Mouse (Mus musculus) stomach, embryonic 14.5 days (tissue): ENCODE measurements around the gene Myh7. TPM values are rescaled to one million over a fixed set of nuclear protein-coding genes. Genes with fewer than 3 reads are reported as not detected.
"Not testable (repeated sequence)": the region's sequence is repeated elsewhere in the genome, so short reads cannot be mapped to it uniquely, and the experiment has no call there.

Experiments used
- ATAC-seq: fragments of 200-750 bp; cut with Nextera tagmentation; 2 replicates; pipeline ENCODE4 v1.8.0; 2017; ENCODE audit warnings: low read depth, moderate TSS enrichment; ENCODE audit not compliant: insufficient number of reproducible peaks, insufficient read depth, low FRiP score
- H3K27ac ChIP-seq: fragments of 300-500 bp; sonication (generic); 2 replicates; pipeline ENCODE4 v1.5.1; 2014; ENCODE audit warnings: mild to moderate bottlenecking, low read length, moderate library complexity, mixed read lengths
- H3K27me3 ChIP-seq: fragments of 300-500 bp; sonication (generic); 2 replicates; pipeline ENCODE4 v1.6.1; 2014; ENCODE audit warnings: low read length, control low read depth, mixed read lengths; ENCODE audit not compliant: control insufficient read depth, insufficient read depth
- H3K36me3 ChIP-seq: fragments of 300-500 bp; sonication (generic); 2 replicates; pipeline ENCODE4 v1.6.1; 2014; ENCODE audit warnings: mild to moderate bottlenecking, control low read depth, low read length, moderate library complexity, mixed read lengths; ENCODE audit not compliant: control insufficient read depth, insufficient read depth
- H3K4me1 ChIP-seq: fragments of 300-500 bp; sonication (generic); 2 replicates; pipeline ENCODE4 v1.6.1; 2014; ENCODE audit warnings: low read length, control low read depth, mixed read lengths; ENCODE audit not compliant: control insufficient read depth, insufficient read depth
- H3K4me2 ChIP-seq: fragments of 300-500 bp; sonication (generic); replicated peaks from 2 replicates; pipeline ENCODE4 v1.6.1; 2014; ENCODE audit warnings: low read depth, low read length, control low read depth
- H3K4me3 ChIP-seq: fragments of 300-500 bp; sonication (generic); 2 replicates; pipeline ENCODE4 v1.5.1; 2014; ENCODE audit warnings: low read depth, low read length, control low read depth
- H3K9ac ChIP-seq: fragments of 300-500 bp; sonication (generic); replicated peaks from 2 replicates; pipeline ENCODE4 v1.6.1; 2014; ENCODE audit warnings: low read depth, mild to moderate bottlenecking, control low read depth, low read length, moderate library complexity, mixed read lengths
- H3K9me3 ChIP-seq: fragments of 300-500 bp; sonication (generic); 2 replicates; pipeline ENCODE4 v1.6.1; 2016; ENCODE audit warnings: low read depth, low read length, control low read depth; ENCODE audit not compliant: control insufficient read depth
- WGBS: fragments of 180-500 bp; shearing (Covaris S2); extraction: QIAGEN DNeasy Blood & Tissue Kit; methylation state at CpG from one replicate; pipeline ENCODE4 v1.1.7; 2014; 5-methylcytosine and 5-hydroxymethylcytosine counted together
- polyA plus RNA-seq: library from polyadenylated mRNA; unstranded; fragments of >200 nt; fragmentation: Nextera tagmentation; extraction: Ambion mirVana; gene quantifications from 2 replicates; pipeline ENCODE4 v1.2.1, GENCODE M21; 2014

The Myh7 gene
- polyA plus RNA-seq, 1 experiment from 2014 or later = 5.9 TPM

- ATAC-seq = no peak
- Histone ChIP-seq H3K4me2 (no peak overlapping the region), H3K4me1 (0 out of 2 replicates have a peak, but pooled peaks cover 8% of the 10 kb centered on the region), H3K27ac (no peak overlapping the region), H3K4me3 (no peak overlapping the region), H3K9ac (no peak overlapping the region), H3K27me3 (no peaks in the 10 kb centered on the region), H3K36me3 (no peaks in the 10 kb centered on the region), H3K9me3 (no peaks in the 10 kb centered on the region)
- WGBS = 86% methylated on average over 8 of the region's 8 CpGs
Observed at GRCm38 (mm10) chr14:54989886-54990441, 4.5 kb downstream of the Myh7 start.

GRCm38 (mm10) chr14:54988882-54989281 is 5.5 kb downstream of the Myh7 start:
- ATAC-seq = no peak
- Histone ChIP-seq H3K27ac (no peak overlapping the region), H3K36me3 (no peaks in the 10 kb centered on the region), H3K4me3 (no peak overlapping the region), H3K4me2 (no peak overlapping the region), H3K27me3 (no peaks in the 10 kb centered on the region), H3K9ac (no peak overlapping the region), H3K4me1 (no peaks in the 10 kb centered on the region), H3K9me3 (no peaks in the 10 kb centered on the region)
- 88% methylated on average over 13 of the region's 13 CpGs for whole genome bisulfite sequencing

GRCm38 (mm10) chr14:54988350-54988874 is 6.0 kb downstream of the Myh7 start:
- not testable (repeated sequence) for H3K9ac ChIP-seq, H3K36me3 ChIP-seq, H3K4me1 ChIP-seq, H3K27me3 ChIP-seq, H3K4me2 ChIP-seq, H3K27ac ChIP-seq, H3K4me3 ChIP-seq, ATAC-seq, H3K9me3 ChIP-seq
- WGBS = 82% methylated on average over 9 of the region's 9 CpGs

GRCm38 (mm10) chr14:54981934-54982333 is 12.5 kb downstream of the Myh7 start:
- ATAC-seq = no peak
- no peak overlapping the region for H3K4me2 ChIP-seq
- H3K36me3 ChIP-seq = no peaks in the 10 kb centered on the region
- H3K27me3 ChIP-seq = no peaks in the 10 kb centered on the region
- H3K27ac ChIP-seq = no peak overlapping the region
- no peaks in the 10 kb centered on the region for H3K4me1 ChIP-seq
- no peak overlapping the region for H3K9ac ChIP-seq
- WGBS = 94% methylated on average over 7 of the region's 7 CpGs
- H3K4me3 ChIP-seq = no peak overlapping the region
- H3K9me3 ChIP-seq = no peaks in the 10 kb centered on the region

- no peak for ATAC-seq
- Histone ChIP-seq H3K36me3 (no peaks in the 10 kb centered on the region), H3K9ac (no peak overlapping the region), H3K4me3 (no peak overlapping the region), H3K4me2 (no peak overlapping the region), H3K27ac (no peak overlapping the region), H3K27me3 (no peaks in the 10 kb centered on the region), H3K4me1 (no peaks in the 10 kb centered on the region), H3K9me3 (no peaks in the 10 kb centered on the region)
- 83% methylated on average over 8 of the region's 8 CpGs for WGBS
Observed at GRCm38 (mm10) chr14:54978664-54979063, 15.8 kb downstream of the Myh7 start.

- Histone ChIP-seq H3K27ac (no peak within 1 kb of the TSS), H3K36me3 (no peaks in the 10 kb centered on the region), H3K9me3 (no peaks in the 10 kb centered on the region), H3K4me2 (no peak within 1 kb of the TSS), H3K4me3 (no peak within 1 kb of the TSS), H3K9ac (no peak within 1 kb of the TSS), H3K27me3 (no peaks in the 10 kb centered on the region), H3K4me1 (no peaks in the 10 kb centered on the region)
- WGBS = 79% methylated on average over 1 of the region's 1 CpGs
- ATAC-seq = no peak
Observed at GRCm38 (mm10) chr14:54976633-54977032, 17.8 kb downstream of the Myh7 start, which contains the start of gene Gm17428. Gene Gm17428 (plus strand): TSS chr14:54976933.

- H3K9ac ChIP-seq = no peak overlapping the region
- no peak overlapping the region for H3K4me3 ChIP-seq
- H3K9me3 ChIP-seq = no peaks in the 10 kb centered on the region
- no peaks in the 10 kb centered on the region for H3K36me3 ChIP-seq
- 84% methylated on average over 6 of the region's 6 CpGs for WGBS
- H3K4me1 ChIP-seq = no peaks in the 10 kb centered on the region
- ATAC-seq = no peak
- no peak overlapping the region for H3K27ac ChIP-seq
- H3K4me2 ChIP-seq = no peak overlapping the region
- no peaks in the 10 kb centered on the region for H3K27me3 ChIP-seq
Observed at GRCm38 (mm10) chr14:54974068-54974791, 20.2 kb downstream of the Myh7 start.

- not testable (repeated sequence) for H3K9me3 ChIP-seq, H3K27ac ChIP-seq, H3K36me3 ChIP-seq, H3K4me2 ChIP-seq, H3K9ac ChIP-seq, ATAC-seq, H3K4me1 ChIP-seq, H3K27me3 ChIP-seq, H3K4me3 ChIP-seq
- 95% methylated on average over 7 of the region's 11 CpGs for WGBS
Observed at GRCm38 (mm10) chr14:54972786-54973185, 21.6 kb downstream of the Myh7 start.
